Mouse (Mus musculus) 3T3-L1 (cell line): ENCODE results near the gene Myo19.
"Not testable (repeated sequence)": the region's sequence is repeated elsewhere in the genome, so short reads cannot be mapped to it uniquely, and the experiment has no call there.

Experiments used
- DNase-seq: peaks from one replicate; pipeline ENCODE4 v3.0.0-alpha.2; 2015; ENCODE audit warnings: low read depth, low spot score

Gene Myo19

GRCm38 (mm10) chr11:84879772-84880464 is at the start of gene Myo19, which contains the start of gene Pigw:
Gene Myo19, plus strand, starts transcription at chr11:84880148.
Gene Pigw, minus strand, starts transcription at chr11:84880285.
- peak; percentile 77 for DNase-seq

DNA sequence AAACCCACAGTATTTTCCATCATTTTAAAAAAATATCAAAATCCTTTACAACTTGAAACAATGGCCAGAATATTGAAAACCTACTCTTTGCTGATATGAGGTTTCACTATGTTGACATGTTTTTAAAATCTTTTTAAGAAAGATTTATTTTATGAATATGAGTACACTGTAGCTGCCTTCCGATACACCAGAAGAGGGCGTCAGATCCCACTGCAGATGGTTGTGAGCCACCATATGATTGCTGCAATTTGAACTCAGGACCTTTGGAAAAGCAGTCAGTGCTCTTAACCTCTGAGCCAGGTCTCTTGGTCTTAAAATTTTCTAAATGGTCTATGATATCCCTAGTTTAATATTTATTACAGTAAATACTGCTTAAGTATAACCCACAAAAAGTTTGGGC is 40.6 kb upstream of the Myo19 start:
- DNase-seq: no peak

DNA sequence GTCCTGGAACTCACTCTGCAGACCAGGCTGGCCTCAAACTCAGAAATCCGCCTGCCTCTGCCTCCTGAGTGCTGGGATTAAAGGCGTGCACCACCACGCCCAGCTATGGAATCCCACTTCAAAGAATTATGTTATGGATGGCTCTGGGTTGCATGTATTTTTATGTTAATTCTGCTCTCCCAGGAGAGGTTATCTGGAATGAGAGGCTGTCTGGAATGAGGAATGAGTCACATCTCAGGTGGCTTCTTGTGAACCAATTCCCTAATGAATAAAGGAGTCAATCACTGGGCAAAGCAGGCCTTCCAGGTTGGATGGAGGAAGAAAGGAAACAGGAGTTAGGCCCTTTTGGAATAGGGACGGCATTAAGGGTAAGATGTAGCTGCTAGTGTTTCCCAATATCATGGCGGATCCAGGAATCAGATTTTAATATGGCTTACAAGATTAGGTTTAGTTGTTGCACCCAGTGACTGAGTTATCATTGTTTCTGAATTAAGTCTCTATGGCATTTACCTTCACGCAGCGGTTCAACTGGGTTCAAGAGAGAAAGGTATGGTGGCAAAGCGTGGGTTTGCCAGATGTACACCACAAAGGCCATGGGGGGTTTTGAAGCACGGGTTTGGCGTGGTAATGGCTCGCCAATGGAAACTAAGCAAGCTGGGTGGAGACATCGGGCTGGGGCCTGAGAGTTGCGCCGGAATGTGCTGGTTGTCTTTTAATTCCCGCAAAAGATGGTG is 33.0 kb upstream of the Myo19 start:
- DNase-seq: peak; percentile 22

GRCm38 (mm10) chr11:84847475-84848090 is 32.4 kb upstream of the Myo19 start:
- peak; percentile 66 for DNase-seq

DNA sequence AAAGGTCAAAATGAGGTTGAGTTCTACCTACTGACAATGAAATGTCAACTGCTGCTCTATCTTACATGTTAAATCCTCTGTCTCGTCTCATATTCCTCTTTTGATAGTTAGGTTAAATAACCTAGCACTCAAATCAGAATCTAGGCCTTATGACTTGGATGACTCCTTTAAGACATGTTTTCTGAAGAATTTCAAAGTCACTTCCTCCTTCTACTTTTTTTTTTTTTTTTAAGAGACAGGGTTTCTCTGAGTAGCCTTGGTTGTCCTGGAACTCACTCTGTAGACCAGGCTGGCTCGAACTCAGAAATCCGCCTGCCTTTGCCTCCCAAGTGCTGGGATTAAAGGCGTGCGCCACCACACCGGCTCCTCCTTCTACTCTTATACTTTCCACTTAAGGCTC is 24.7 kb upstream of the Myo19 start:
- no peak for DNase-seq

DNA sequence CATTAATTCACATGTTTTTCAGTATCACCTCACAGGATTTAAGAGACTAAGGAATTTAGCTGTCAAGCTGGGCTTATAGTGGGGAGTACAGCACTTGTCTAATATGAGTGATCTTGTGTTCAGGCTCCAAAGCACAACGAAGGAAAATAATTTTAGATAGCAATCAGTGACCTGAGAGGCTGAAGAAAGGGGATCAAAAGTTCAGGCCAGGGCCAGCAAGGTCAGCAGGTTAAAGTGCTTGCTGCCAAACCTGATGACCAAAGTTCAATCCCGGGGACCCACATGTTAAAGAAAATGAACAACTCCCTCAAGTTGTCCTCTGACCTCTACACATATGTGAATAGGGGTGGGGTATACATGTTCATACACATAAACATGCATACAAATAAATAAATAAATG is 14.7 kb upstream of the Myo19 start:
- DNase-seq: no peak

DNA sequence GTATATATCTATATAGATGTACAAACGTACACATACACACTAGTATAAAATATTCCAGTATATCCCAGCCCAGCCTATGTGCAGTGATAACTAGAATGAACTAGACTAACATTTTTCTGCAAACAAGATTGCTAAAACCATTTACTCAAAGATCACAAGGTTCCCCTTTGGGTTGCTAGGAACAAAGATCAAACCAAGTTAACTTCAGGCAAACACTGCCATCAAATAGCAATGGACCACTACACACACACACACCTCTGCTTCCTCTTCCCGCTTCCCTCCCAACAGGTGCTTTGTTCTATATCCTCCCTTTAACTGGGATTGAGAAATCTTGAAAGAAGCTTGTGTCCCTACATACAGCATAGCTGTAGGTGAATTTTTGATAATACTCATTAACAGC is 12.4 kb upstream of the Myo19 start:
- DNase-seq: no peak

DNA sequence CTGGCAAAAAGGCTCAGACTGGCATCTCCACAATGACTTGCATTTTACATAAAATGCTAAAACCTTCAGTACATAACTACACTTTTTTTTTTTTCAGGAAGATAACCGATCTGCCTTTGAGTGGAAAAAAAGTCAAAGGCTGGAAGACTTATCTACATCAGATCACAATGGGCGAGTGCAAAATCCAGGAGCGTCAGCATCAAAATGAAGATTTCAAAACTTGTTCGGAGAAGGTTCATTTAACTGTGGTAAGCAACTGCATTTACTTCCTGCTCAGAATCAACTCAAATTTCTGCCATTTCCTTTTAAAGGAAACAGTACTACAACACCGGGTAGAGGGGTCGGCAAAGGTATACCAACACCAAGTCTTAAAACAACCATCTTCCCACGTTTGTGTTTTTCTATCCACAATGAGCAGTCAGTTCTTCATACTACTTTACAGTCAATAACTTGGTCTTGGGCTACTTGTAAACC is 11.1 kb upstream of the Myo19 start:
- no peak for DNase-seq

- DNase-seq: peak; percentile 93
These were observed 10.3 kb upstream of the Myo19 start for GRCm38 (mm10) chr11:84869537-84870232.

GRCm38 (mm10) chr11:84870337-84871043 is 9.5 kb upstream of the Myo19 start, which contains the start of gene Ggnbp2:
Gene Ggnbp2, minus strand, starts transcription at chr11:84870817.
- DNase-seq: peak; percentile 85

DNA sequence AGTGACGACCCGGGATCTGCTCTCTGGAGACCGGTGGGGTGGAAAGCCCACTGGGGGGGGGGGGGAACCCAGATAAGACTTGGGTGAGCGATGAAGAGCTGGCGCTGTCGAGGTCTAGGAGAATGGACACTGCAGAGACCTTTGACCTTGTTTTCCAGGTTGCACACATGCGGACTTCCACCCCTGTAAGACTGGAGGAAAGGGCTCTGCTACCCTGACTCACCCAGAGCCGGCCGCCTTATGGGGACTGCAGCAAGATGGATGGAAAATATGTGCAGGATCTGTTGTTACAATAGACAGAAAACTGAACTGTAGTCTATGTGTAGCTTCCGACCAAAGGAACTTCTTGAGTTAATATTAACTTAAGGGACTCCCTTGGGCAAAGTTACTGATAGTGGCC is 8.9 kb upstream of the Myo19 start:
- DNase-seq: peak; percentile 58

GRCm38 (mm10) chr11:84871548-84872069 is 8.3 kb upstream of the Myo19 start:
- peak; percentile 15 for DNase-seq

DNA sequence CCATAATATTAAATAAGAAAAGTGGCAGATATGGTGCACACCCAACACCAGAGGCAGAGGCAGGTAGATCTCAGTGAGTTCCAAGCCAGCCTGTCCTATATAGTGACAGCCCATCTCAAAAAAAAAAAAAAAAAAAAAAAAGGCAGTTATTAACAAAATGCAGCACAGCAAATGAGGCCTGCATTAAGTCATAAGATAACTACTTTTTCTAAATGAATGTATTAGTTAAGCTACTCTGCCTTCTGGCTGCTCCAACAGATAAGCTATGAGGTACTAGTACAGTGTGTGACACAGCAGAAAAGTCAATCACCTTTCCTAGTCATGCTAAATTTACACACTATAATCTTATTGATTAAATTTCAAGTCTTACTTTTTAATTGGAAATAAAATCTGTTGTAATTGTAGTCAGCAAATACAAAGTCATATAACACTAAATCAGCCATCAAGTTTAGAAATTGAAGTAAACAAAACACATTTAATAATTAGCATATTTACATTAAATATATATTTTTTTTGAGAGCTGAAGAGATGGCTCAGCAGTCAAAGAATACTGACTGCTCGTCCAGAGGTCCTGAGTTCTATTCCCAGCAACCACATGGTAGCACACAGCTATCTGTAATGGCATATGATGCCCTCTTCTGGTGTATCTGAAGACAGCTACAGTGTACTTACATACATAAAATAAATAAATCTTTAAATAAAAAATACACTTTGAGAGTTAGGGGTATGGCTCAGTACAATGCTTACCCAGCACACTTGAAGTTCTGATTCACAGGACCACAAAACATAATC is 6.7 kb upstream of the Myo19 start:
- DNase-seq: peak; percentile 28

GRCm38 (mm10) chr11:84876020-84876419 is 3.9 kb upstream of the Myo19 start:
- DNase-seq: not testable (repeated sequence)

DNA sequence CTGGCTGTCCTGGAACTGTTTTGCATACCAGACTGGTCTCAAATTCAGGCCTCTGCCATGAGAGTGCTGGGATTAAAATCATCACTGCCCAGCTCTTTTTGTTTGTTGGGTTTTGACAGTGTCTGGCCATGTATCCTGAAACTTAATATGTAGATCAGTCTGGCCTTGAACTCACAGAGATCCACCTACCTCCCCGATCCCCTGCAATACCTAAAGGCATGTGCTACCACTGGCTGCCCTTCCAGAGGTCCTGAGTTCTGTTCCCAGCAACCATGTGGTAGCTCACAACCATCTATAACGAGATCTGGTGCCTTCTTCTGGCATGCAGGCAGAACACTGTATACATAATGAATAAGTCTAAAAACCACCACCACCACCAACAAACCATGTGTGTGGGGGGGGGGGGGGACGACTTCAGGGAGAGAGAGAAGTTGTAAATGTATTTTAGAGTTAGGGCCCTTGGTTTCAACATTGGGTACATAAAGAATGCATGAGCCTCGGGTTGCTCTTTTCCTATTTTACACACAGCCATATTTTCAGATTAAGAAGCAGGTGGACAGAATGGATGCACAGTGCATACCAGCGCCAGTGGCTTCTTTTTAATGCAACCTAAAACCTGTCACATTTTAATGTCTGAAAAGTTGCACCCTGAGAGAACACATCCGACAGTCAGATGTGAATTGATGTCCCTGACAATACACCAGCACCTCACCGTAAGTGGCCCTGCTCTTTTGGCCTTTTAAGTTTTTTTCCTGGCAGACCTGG is 759 bp upstream of the Myo19 start:
- peak; percentile 44 for DNase-seq

DNA sequence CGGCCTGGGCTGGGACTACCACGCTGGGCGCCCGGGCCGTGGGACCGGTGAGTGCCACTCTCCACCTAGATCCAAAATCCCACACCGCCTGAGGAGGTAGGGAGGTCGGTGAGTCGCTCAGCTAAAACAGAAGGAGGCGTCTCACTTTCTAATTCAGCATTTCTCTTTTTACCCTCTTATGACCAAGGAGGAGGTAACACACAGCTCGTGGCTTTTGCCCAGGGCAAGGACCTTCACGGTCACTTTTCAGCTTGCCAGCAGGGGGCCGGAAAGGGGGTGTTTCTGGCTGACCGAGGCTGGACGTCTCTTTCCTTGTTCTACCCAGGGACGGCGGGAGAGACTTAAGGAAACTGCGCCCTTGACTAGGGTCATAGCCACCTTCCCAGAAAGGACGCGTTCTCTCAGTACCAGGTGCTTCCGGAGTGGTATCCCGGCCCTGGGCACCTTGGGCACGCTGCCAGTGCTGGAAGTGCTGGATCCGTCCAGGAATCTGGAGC is 565 bp downstream of the Myo19 start:
- peak; percentile 82 for DNase-seq

GRCm38 (mm10) chr11:84880971-84881370 is 1.0 kb downstream of the Myo19 start:
- peak; percentile 63 for DNase-seq

DNA sequence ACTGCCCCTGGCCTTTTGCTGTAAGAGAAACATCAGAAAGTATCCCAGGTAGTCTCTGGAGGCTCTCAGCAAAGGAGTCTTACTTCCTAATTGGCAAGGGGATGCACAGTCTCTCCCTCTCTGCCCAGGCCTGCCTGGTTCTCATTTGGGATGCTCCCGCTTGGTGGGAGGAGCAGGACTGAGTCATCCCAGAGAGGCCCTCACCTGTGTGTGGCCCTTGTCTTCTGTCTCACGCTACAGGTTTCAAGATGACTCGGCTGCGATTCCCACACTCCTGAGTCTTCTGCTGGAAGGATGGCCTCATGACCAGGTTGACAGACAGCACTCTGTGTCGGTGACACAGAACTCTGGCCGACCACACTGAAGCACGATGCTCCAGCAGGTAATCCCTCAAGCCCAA is 2.4 kb downstream of the Myo19 start:
- DNase-seq: no peak

DNA sequence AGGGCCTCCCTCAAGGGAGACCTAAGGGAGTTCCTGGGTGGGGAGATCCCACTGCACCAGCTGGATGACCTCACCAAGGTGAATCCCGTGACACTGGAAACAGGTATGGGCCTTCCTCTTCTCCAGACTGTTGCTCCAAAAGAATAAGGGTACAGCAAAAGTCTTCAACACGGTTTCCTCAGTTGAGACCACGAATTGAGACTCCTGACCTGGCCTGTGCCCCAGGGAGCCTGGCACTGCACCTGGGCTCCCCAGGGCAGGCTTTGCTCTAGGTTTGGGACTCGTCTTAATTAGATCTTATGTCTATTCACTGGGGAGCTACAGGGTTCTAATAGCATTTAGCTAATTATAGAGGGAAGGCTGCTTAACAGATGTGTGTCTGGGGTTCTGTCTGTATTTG is 5.3 kb downstream of the Myo19 start:
- DNase-seq: no peak
